Mouse (Mus musculus) stomach, postnatal 0 days (tissue): ENCODE measurements around the gene Gpatch4.

Experiments used
- CTCF ChIP-seq: IDR thresholded peaks from 2 replicates; pipeline ENCODE4 v1.5.1; 2016; ENCODE audit warnings: antibody characterized with exemption, low read depth, mild to moderate bottlenecking, moderate library complexity
- EP300 ChIP-seq: optimal IDR thresholded peaks from 2 replicates; pipeline ENCODE3; 2016; ENCODE audit warnings: antibody characterized with exemption

GRCm38 (mm10) chr3:88073631-88074030, 30.7 kb downstream of the Gpatch4 start:
- no peak for TF ChIP-seq CTCF
- TF ChIP-seq EP300 = no peak
